Mouse (Mus musculus) testis, adult 2 months (tissue): ENCODE data around the gene Pde11a. TPM values are rescaled to one million over a fixed set of nuclear protein-coding genes. Genes with fewer than 3 reads are reported as not detected.
A peak's percentile ranks its signal among the peaks of the same experiment; 100 is the strongest.

ENCODE experiments used
- H3K27ac ChIP-seq: fragments of 200-500 bp; 2 replicates; pipeline ENCODE4 v1.5.1; 2012; ENCODE audit warnings: low read depth, low read length; ENCODE audit not compliant: control insufficient read depth, insufficient read depth
- H3K27me3 ChIP-seq: fragments of 200-500 bp; 2 replicates; pipeline ENCODE4 v1.6.1; 2012; ENCODE audit warnings: mild to moderate bottlenecking, low read length, moderate library complexity; ENCODE audit not compliant: control insufficient read depth, insufficient read depth
- H3K36me3 ChIP-seq: fragments of 200-500 bp; 2 replicates; pipeline ENCODE4 v1.6.1; 2012; ENCODE audit warnings: mild to moderate bottlenecking, low read length; ENCODE audit not compliant: control insufficient read depth, insufficient read depth
- H3K4me1 ChIP-seq: fragments of 200-500 bp; 2 replicates; pipeline ENCODE4 v1.6.1; 2012; ENCODE audit warnings: low read length; ENCODE audit not compliant: control insufficient read depth, insufficient read depth
- H3K4me3 ChIP-seq: fragments of 200-500 bp; 2 replicates; pipeline ENCODE4 v1.5.1; 2012; ENCODE audit warnings: low read depth, mild to moderate bottlenecking, low read length, moderate library complexity, mixed read lengths; ENCODE audit not compliant: control insufficient read depth
- CTCF ChIP-seq: fragments of 200-500 bp; IDR thresholded peaks from 2 replicates; pipeline ENCODE4 v1.5.1; 2012; ENCODE audit warnings: low read depth, mild to moderate bottlenecking, inconsistent platforms, low read length, moderate library complexity; ENCODE audit not compliant: control insufficient read depth, insufficient read depth, insufficient replicate concordance
- POLR2A ChIP-seq: fragments of 200-500 bp; IDR thresholded peaks from 2 replicates; pipeline ENCODE4 v1.6.1; 2012; ENCODE audit warnings: low read depth, mild to moderate bottlenecking, inconsistent platforms, low read length, moderate library complexity; ENCODE audit not compliant: control insufficient read depth
- polyA plus RNA-seq: library from polyadenylated mRNA; depleted of rRNA; stranded (reverse); fragments of >200 nt; gene quantifications from 2 replicates; pipeline ENCODE4 v1.2.3, GENCODE M21; 2012; rRNA removed

The Pde11a gene
- polyA plus RNA-seq, result 0.53 and 0.66 TPM in 2 replicates

DNA sequence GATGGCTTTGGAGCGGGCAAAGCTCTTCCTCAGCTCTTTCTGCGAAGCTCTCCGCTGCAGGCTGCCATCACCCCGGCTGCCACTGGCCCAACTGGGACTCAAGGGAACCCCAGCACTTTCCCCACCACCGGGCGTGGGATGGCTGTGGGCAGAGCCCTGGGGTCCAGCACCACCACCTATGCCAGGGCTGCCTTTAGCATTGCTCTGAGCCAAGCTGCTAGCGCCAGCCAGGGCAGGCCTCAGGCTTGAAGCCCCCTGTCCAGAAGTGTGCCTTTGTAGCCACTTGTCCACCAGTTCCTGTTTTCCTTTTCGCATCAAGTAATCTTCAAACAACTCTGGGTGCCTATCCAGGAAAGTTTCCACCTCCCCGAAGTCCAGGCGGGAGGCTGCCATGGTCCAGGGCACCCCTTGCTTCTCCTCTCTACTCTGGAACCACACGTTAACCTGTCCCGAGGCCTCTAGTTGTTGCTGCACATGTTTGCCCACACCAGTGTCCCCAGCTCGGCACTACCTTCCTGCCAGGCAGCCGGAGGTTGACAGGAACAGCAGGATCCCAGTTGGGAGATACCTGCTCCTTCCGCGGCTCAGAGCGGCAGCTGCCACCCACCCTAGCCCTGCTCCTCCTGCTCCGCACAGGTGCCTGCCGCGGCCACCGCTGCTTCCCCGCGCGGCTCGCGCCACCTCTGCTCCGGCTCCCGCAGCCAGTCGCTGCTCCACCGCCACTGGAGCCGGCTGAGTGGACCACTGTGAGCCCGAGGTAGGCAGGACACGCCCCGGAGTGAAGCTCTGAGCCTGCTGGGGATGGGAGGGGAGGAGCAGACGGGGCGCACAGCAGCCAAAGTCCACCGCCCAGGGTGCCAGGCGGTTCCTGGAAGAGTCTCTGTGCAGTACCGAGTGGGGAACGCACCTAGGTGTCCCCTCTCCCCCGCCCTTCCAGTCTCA lies at the start of gene Pde11a:
Gene Pde11a, minus strand, starts transcription at position 560 of the 942 bp plus-strand sequence.
- Histone ChIP-seq H3K4me1 (peaks cover 8% of the 10 kb centered on the region), H3K4me3 (peak within 1 kb of the TSS; percentile 35), H3K27ac (no peak within 1 kb of the TSS), H3K36me3 (no peaks in the 10 kb centered on the region), H3K27me3 (no peaks in the 10 kb centered on the region)
- TF ChIP-seq POLR2A (no peak), CTCF (no peak)

DNA sequence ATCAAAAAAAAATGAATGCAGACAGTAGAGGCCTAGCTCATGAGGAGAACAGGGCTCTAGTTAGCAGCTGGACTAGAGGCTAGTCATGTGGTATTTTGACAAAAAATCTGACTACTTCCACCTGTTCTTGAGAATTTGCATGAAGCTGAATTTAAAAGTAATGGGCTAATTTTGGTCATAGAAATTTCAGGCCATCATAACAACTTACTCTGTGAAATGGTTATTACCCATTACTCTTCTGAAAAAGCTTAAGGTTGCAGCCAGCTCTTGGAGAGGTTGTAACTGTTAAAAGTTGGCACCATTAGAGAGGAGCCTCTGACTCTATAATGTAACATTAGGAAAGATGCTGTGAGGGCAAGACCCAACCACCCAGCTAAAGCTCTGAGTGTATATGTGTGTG lies 48.0 kb upstream of the Pde11a start:
- Histone ChIP-seq H3K27me3 (no peaks in the 10 kb centered on the region), H3K36me3 (no peaks in the 10 kb centered on the region), H3K27ac (no peak overlapping the region), H3K4me1 (no peaks in the 10 kb centered on the region), H3K4me3 (no peak overlapping the region)
- TF ChIP-seq POLR2A (no peak), CTCF (no peak)

DNA sequence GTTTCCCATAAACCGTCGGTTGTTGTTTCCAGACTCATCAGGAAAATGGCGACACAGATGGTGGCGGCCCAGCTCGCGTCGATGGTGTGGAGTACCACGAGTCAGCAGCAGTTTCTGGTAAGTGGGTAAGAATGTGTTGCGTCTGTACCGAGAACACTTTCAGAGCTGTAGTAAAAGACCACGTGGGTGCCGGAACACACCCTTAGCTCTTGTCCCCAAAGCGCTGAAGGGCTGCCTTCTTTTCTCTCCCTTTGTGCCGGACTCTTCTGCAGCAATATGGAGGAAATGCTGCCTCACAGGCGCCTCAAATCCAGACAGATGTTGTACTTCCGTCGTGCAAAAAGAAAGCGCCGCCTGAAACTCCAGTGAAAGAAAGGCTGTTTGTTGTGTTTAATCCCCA lies 40.1 kb upstream of the Pde11a start:
- H3K4me3 ChIP-seq, result no peak overlapping the region
- H3K4me1 ChIP-seq, result no peaks in the 10 kb centered on the region
- no peaks in the 10 kb centered on the region for H3K27me3 ChIP-seq
- no peaks in the 10 kb centered on the region; the same call in 1 of the 2 replicates for H3K36me3 ChIP-seq
- H3K27ac ChIP-seq, result no peak overlapping the region
- TF ChIP-seq POLR2A, result no peak
- TF ChIP-seq CTCF, result no peak

DNA sequence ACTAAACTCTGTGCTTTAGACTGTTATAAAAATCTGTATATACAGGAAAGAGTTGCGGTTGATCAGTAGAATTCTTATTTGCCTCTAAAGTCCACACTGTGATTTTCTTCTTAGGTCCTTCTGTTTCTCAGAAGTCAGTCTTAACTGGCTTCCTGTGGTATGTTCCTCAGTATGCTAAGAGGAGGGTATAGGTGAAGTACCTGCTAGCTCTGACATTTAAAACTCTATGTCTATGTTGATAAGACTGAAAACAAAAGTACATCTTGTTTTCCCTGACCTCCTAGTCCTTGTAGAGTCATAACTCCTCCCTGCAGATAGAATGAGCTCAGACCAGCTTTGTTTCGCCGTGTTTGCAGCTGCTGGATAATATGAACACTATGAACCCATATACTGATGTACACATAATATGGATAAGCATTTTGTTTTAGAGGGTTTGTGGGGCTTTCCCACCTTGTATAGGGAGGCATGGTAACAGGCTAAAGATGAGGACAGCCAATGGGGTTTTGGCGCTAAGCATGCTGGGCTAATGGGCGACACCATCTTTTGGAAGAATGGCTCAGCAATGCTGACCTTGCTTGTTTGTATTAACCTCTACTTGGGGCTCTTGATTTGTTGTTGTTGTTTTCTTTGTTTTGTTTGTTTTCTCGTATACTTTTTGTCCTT lies 36.1 kb upstream of the Pde11a start:
- no peak overlapping the region for H3K4me3 ChIP-seq
- peaks cover 7% of the 10 kb centered on the region for H3K4me1 ChIP-seq
- H3K27me3 ChIP-seq, result no peaks in the 10 kb centered on the region
- no peak overlapping the region for H3K27ac ChIP-seq
- TF ChIP-seq POLR2A (no peak), CTCF (no peak)
- H3K36me3 ChIP-seq, result no peaks in the 10 kb centered on the region; the same call in 1 of the 2 replicates

DNA sequence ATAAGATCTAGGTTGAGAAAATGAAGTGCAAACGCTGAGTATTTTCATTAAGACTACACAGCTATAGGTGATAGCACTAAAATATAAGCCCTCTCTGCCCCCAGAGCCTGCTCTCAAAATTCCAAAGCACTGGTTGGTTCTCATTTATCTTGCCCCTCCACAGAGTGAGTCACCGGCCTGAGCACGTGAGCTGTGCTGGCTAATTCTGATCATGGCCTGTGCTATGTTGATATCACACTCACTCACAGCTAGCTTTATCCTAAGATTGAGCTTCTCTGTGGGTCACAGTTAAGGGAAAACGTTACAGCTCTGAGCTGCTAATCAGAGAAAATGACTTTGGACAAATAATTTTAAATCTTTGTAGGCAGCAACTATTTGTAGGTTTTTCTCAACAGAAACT lies 33.7 kb upstream of the Pde11a start:
- no peak overlapping the region for H3K27ac ChIP-seq
- no peaks in the 10 kb centered on the region; the same call in 1 of the 2 replicates for H3K36me3 ChIP-seq
- H3K4me3 ChIP-seq, result no peak overlapping the region
- no peak for TF ChIP-seq CTCF
- TF ChIP-seq POLR2A, result no peak
- H3K27me3 ChIP-seq, result no peaks in the 10 kb centered on the region
- H3K4me1 ChIP-seq, result peaks cover 17% of the 10 kb centered on the region

DNA sequence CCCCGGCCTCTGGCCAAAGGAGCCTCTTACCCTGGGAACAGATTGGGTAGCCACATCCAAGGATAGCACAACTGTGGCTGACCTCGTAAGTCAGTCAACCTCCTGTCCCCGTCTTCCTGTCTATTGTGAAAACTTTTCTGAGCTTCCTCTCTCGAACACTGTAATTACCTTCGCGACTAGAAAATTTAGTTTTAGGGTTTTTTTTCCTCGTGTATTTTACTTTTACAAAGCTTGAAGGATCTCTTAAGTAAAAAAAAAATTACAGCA lies 32.0 kb upstream of the Pde11a start:
- Histone ChIP-seq H3K4me1 (peaks cover 17% of the 10 kb centered on the region), H3K4me3 (peak overlapping the region; percentile 89), H3K27ac (no peak overlapping the region), H3K36me3 (no peaks in the 10 kb centered on the region; the same call in 1 of the 2 replicates), H3K27me3 (no peaks in the 10 kb centered on the region)
- TF ChIP-seq CTCF (no peak), POLR2A (no peak)

DNA sequence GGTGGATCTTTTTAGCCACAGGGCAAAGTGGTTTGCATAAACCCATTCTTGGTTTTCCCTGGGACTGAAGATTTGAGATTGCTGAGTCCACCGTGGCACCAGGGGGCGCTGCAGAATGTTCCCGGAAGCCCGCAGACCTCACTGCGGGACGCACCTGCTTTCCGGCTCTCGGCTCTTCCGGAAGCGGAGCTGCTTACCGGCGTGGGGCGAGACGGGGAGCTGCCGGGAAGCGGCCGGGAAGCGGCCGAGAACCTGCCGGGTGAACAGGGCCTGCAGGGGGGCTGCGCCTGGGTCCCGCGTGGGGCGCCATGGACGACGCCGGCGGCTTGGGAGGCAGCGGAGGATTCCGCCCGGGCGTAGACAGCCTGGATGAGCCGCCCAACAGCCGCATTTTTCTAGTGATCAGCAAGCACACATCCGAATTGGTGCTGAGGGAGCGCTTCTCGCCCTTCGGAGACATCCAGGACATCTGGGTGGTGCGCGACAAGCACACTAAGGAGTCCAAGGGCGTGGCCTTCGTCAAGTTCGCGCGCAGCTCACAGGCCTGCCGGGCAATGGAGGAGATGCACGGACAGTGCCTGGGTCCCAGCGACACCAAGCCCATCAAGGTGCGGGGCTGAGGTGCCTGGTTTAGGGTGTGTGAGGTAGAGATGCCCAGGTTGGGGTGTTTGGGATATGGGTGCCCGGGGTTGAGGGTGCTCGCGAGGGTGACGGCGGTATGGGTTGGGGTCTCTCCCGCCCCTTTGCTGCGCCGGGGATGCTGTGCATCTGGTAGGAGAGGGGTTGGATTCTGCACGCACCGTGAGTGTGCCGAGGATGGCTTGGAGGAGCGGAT lies 31.5 kb upstream of the Pde11a start, which contains the start of gene Rbm45:
Gene Rbm45, plus strand, starts transcription at position 164 of the 835 bp plus-strand sequence.
- H3K36me3 ChIP-seq, result no peaks in the 10 kb centered on the region; the same call in 1 of the 2 replicates
- peak; percentile 90 for TF ChIP-seq CTCF
- TF ChIP-seq POLR2A, result no peak
- H3K4me1 ChIP-seq, result peaks cover 17% of the 10 kb centered on the region
- peak within 1 kb of the TSS; percentile 89 for H3K4me3 ChIP-seq
- no peaks in the 10 kb centered on the region for H3K27me3 ChIP-seq
- H3K27ac ChIP-seq, result peak within 1 kb of the TSS; percentile 32
